Mouse (Mus musculus): Measurements from ENCODE around the gene Apbb2.

DNA sequence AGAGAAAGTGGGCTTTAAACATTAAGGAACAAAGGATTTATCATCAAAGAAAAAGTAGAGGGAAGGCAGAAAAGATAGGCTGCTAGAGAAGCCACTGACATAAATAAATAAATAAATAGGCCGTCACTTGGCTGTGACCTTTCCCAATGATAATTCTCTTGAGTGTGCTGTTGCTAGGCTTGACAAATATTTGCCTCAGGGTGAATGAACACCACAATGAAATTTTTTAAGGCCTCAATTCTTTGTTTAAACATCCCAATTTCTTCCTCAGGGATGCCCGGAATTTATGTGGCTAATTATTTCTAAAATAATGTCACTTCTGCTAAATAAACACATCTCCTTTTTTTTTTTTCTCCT lies 219.3 kb downstream of the Apbb2 start:
- TF ChIP-seq POLR2A (IDR thresholded peaks at IDR 0.05; ENCODE audit: low read depth, low read length) (no peak), CTCF (conservative IDR thresholded peaks at IDR 0.05; ENCODE audit: insufficient read depth, insufficient read length, low read depth, low read length) (no peak)

Data from kidney, adult 2 months (tissue).